Mouse (Mus musculus) neural tube, embryonic 15.5 days (tissue): ENCODE results near the gene Phlda2. TPM values are rescaled to one million over a fixed set of nuclear protein-coding genes. Genes with fewer than 3 reads are reported as not detected.
"Not testable (repeated sequence)": the region's sequence is repeated elsewhere in the genome, so short reads cannot be mapped to it uniquely, and the experiment has no call there.

Source experiments
- ATAC-seq: fragments of 200-750 bp; cut with Nextera tagmentation; 2 replicates; pipeline ENCODE4 v1.8.0; 2017; ENCODE audit warnings: mild to moderate bottlenecking, moderate TSS enrichment, moderate library complexity; ENCODE audit not compliant: low FRiP score
- H3K27ac ChIP-seq: fragments of 300-500 bp; sonication (generic); replicated peaks from 2 replicates; pipeline ENCODE4 v1.5.1; 2015; ENCODE audit warnings: mild to moderate bottlenecking, inconsistent platforms
- H3K27me3 ChIP-seq: fragments of 300-500 bp; sonication (generic); replicated peaks from 2 replicates; pipeline ENCODE4 v1.6.1; 2015; ENCODE audit warnings: inconsistent platforms
- H3K36me3 ChIP-seq: fragments of 300-500 bp; sonication (generic); 2 replicates; pipeline ENCODE4 v1.6.1; 2015; ENCODE audit warnings: inconsistent platforms
- H3K4me1 ChIP-seq: fragments of 300-500 bp; sonication (generic); 2 replicates; pipeline ENCODE4 v1.6.1; 2015; ENCODE audit warnings: inconsistent platforms
- H3K4me2 ChIP-seq: fragments of 300-500 bp; sonication (generic); 2 replicates; pipeline ENCODE4 v1.6.1; 2015; ENCODE audit warnings: inconsistent platforms, mild to moderate bottlenecking, moderate library complexity
- H3K4me3 ChIP-seq: fragments of 300-500 bp; sonication (generic); replicated peaks from 2 replicates; pipeline ENCODE4 v1.5.1; 2015; ENCODE audit warnings: mild to moderate bottlenecking, inconsistent platforms
- H3K9ac ChIP-seq: fragments of 300-500 bp; sonication (generic); replicated peaks from 2 replicates; pipeline ENCODE4 v1.6.1; 2015; ENCODE audit warnings: mild to moderate bottlenecking, inconsistent platforms
- H3K9me3 ChIP-seq: fragments of 300-500 bp; sonication (generic); replicated peaks from 2 replicates; pipeline ENCODE4 v1.6.1; 2016; ENCODE audit warnings: inconsistent platforms
- WGBS: fragments of 180-500 bp; shearing (Covaris S2); methylation state at CpG from one replicate; pipeline ENCODE4 v1.1.7; 2015; ENCODE audit warnings: mixed read lengths; 5-methylcytosine and 5-hydroxymethylcytosine counted together
- polyA plus RNA-seq: library from polyadenylated mRNA; unstranded; fragments of >200 nt; fragmentation: Nextera tagmentation; extraction: Ambion mirVana; gene quantifications from 2 replicates; pipeline ENCODE4 v1.2.1, GENCODE M21; 2015

Phlda2 gene
- 1.0 and 1.3 TPM in 2 replicates for polyA plus RNA-seq

- H3K27ac ChIP-seq: no peak within 1 kb of the TSS
- H3K4me1 ChIP-seq: peaks cover 20% of the 10 kb centered on the region
- no peaks in the 10 kb centered on the region for H3K36me3 ChIP-seq
- H3K4me2 ChIP-seq: peak within 1 kb of the TSS; percentile 74
- H3K27me3 ChIP-seq: peaks cover 58% of the 10 kb centered on the region
- H3K9ac ChIP-seq: peak within 1 kb of the TSS; percentile 1; the same call in 1 of the 2 replicates
- WGBS: 7% methylated on average over 51 of the region's 51 CpGs
- no peaks in the 10 kb centered on the region for H3K9me3 ChIP-seq
- peak within 1 kb of the TSS; percentile 42 for H3K4me3 ChIP-seq
- ATAC-seq: no peak
These were observed at the start of gene Phlda2 for GRCm38 (mm10) chr7:143502418-143503200. Gene Phlda2, minus strand, starts transcription at chr7:143503150.

GRCm38 (mm10) chr7:143549588-143550220 lies 46.8 kb upstream of the Phlda2 start:
- H3K9ac ChIP-seq: peak overlapping the region; percentile 72
- peak overlapping the region; percentile 96 for H3K4me3 ChIP-seq
- H3K9me3 ChIP-seq: no peaks in the 10 kb centered on the region
- H3K36me3 ChIP-seq: peaks cover 15% of the 10 kb centered on the region
- peaks cover 40% of the 10 kb centered on the region for H3K4me1 ChIP-seq
- WGBS: 42% methylated on average over 2 of the region's 2 CpGs
- H3K27me3 ChIP-seq: no peaks in the 10 kb centered on the region
- peak; percentile 19 for ATAC-seq
- peak overlapping the region; percentile 92 for H3K4me2 ChIP-seq
- peak overlapping the region; percentile 87 for H3K27ac ChIP-seq

- Histone ChIP-seq H3K27me3 (no peaks in the 10 kb centered on the region), H3K27ac (peak within 1 kb of the TSS; percentile 91), H3K4me2 (peak within 1 kb of the TSS; percentile 92), H3K4me1 (peaks cover 41% of the 10 kb centered on the region), H3K9me3 (no peaks in the 10 kb centered on the region), H3K4me3 (peak within 1 kb of the TSS; percentile 96), H3K9ac (peak within 1 kb of the TSS; percentile 93), H3K36me3 (peaks cover 10% of the 10 kb centered on the region; the same call in 1 of the 2 replicates)
- WGBS: under 1% methylated on average over 39 of the region's 43 CpGs
- peak; percentile 100 for ATAC-seq
These were observed 46.1 kb upstream of the Phlda2 start, which contains the start of gene Nap1l4 for GRCm38 (mm10) chr7:143548976-143549457. Gene Nap1l4, minus strand, starts transcription at chr7:143549106.

- H3K4me1 ChIP-seq: peaks cover 47% of the 10 kb centered on the region
- H3K4me2 ChIP-seq: peak overlapping the region; percentile 80
- H3K4me3 ChIP-seq: peak overlapping the region; percentile 96
- peak overlapping the region; percentile 93 for H3K9ac ChIP-seq
- H3K27me3 ChIP-seq: no peaks in the 10 kb centered on the region
- peak overlapping the region; percentile 91 for H3K27ac ChIP-seq
- WGBS: under 1% methylated on average over 45 of the region's 63 CpGs
- peak; percentile 76 for ATAC-seq
- 0 out of 2 replicates have a peak, but pooled peaks cover 7% of the 10 kb centered on the region for H3K36me3 ChIP-seq
- H3K9me3 ChIP-seq: no peaks in the 10 kb centered on the region
These were observed 45.4 kb upstream of the Phlda2 start for GRCm38 (mm10) chr7:143548231-143548961.

- WGBS: 75% methylated on average over 2 of the region's 2 CpGs
- Histone ChIP-seq H3K9ac (0 out of 2 replicates have a peak overlapping the region, but pooled peaks have one; percentile 18), H3K4me2 (no peak overlapping the region)
These were observed 43.6 kb upstream of the Phlda2 start for GRCm38 (mm10) chr7:143546554-143546953.

GRCm38 (mm10) chr7:143544368-143544767 lies 41.4 kb upstream of the Phlda2 start:
- Histone ChIP-seq H3K9ac (no peak overlapping the region), H3K9me3 (no peaks in the 10 kb centered on the region), H3K36me3 (peaks cover 16% of the 10 kb centered on the region), H3K4me3 (no peak overlapping the region), H3K27ac (no peak overlapping the region), H3K4me1 (peaks cover 54% of the 10 kb centered on the region), H3K4me2 (no peak overlapping the region), H3K27me3 (no peaks in the 10 kb centered on the region)
- no peak for ATAC-seq
- WGBS: 93% methylated on average over 2 of the region's 2 CpGs

More at GRCm38 (mm10) chr7:143546554-143546953, 43.6 kb upstream of the Phlda2 start:
- peaks cover 57% of the 10 kb centered on the region for H3K4me1 ChIP-seq
- H3K36me3 ChIP-seq: no peaks in the 10 kb centered on the region
- no peak for ATAC-seq
- no peak overlapping the region for H3K27ac ChIP-seq
- H3K9me3 ChIP-seq: no peaks in the 10 kb centered on the region
- H3K27me3 ChIP-seq: no peaks in the 10 kb centered on the region
- no peak overlapping the region for H3K4me3 ChIP-seq

GRCm38 (mm10) chr7:143538671-143539070 lies 35.7 kb upstream of the Phlda2 start:
- Histone ChIP-seq H3K36me3 (peaks cover 62% of the 10 kb centered on the region), H3K4me3 (no peak overlapping the region), H3K9ac (no peak overlapping the region), H3K4me2 (no peak overlapping the region), H3K27me3 (no peaks in the 10 kb centered on the region), H3K27ac (no peak overlapping the region), H3K4me1 (peaks cover 16% of the 10 kb centered on the region), H3K9me3 (no peaks in the 10 kb centered on the region)
- WGBS: 100% methylated on average over 1 of the region's 1 CpGs
- ATAC-seq: no peak

- not testable (repeated sequence) for ATAC-seq, H3K9ac ChIP-seq, H3K4me3 ChIP-seq, H3K4me2 ChIP-seq, H3K27me3 ChIP-seq, H3K27ac ChIP-seq, H3K9me3 ChIP-seq
- H3K36me3 ChIP-seq: peaks cover 67% of the 10 kb centered on the region
- WGBS: 94% methylated on average over 6 of the region's 6 CpGs
- peaks cover 13% of the 10 kb centered on the region; the same call in 1 of the 2 replicates for H3K4me1 ChIP-seq
These were observed 35.3 kb upstream of the Phlda2 start for GRCm38 (mm10) chr7:143538229-143538628.

GRCm38 (mm10) chr7:143536251-143536650 lies 33.3 kb upstream of the Phlda2 start:
- Histone ChIP-seq H3K27ac (no peak overlapping the region), H3K9ac (no peak overlapping the region), H3K4me1 (0 out of 2 replicates have a peak, but pooled peaks cover 3% of the 10 kb centered on the region), H3K9me3 (no peaks in the 10 kb centered on the region), H3K4me2 (no peak overlapping the region), H3K4me3 (no peak overlapping the region), H3K27me3 (no peaks in the 10 kb centered on the region), H3K36me3 (peaks cover 84% of the 10 kb centered on the region)
- 95% methylated on average over 3 of the region's 3 CpGs for WGBS
- no peak for ATAC-seq

GRCm38 (mm10) chr7:143533284-143533683 lies 30.3 kb upstream of the Phlda2 start:
- WGBS: 90% methylated on average over 2 of the region's 2 CpGs
- Histone ChIP-seq H3K4me2 (no peak overlapping the region), H3K36me3 (peaks cover 95% of the 10 kb centered on the region), H3K4me1 (no peaks in the 10 kb centered on the region), H3K27me3 (no peaks in the 10 kb centered on the region), H3K9me3 (no peaks in the 10 kb centered on the region), H3K27ac (no peak overlapping the region), H3K4me3 (no peak overlapping the region), H3K9ac (no peak overlapping the region)
- no peak for ATAC-seq

GRCm38 (mm10) chr7:143532410-143532809 lies 29.5 kb upstream of the Phlda2 start:
- no peaks in the 10 kb centered on the region for H3K9me3 ChIP-seq
- no peaks in the 10 kb centered on the region for H3K4me1 ChIP-seq
- H3K27ac ChIP-seq: no peak overlapping the region
- no peak overlapping the region for H3K4me2 ChIP-seq
- H3K27me3 ChIP-seq: no peaks in the 10 kb centered on the region
- no peak overlapping the region for H3K9ac ChIP-seq
- no peak for ATAC-seq
- no peak overlapping the region for H3K4me3 ChIP-seq
- 59% methylated on average over 1 of the region's 1 CpGs for WGBS
- peaks cover 95% of the 10 kb centered on the region for H3K36me3 ChIP-seq
